Mouse (Mus musculus) cerebellum, postnatal 14 days (tissue): ENCODE results near the gene Treml2.
"Not testable (repeated sequence)": the region's sequence is repeated elsewhere in the genome, so short reads cannot be mapped to it uniquely, and the experiment has no call there.

Experiments used
- DNase-seq, 2 experiments: peaks; one replicate each; pipeline ENCODE4 v3.0.0; 2021; ENCODE audit warnings: mixed read lengths in 2 of 2

The Treml2 gene

GRCm38 (mm10) chr17:48293500-48294194, 5.7 kb upstream of the Treml2 start:
- no peak for DNase-seq

- no peak for DNase-seq
These were observed 458 bp downstream of the Treml2 start for GRCm38 (mm10) chr17:48299756-48300155.

GRCm38 (mm10) chr17:48300199-48300598, 901 bp downstream of the Treml2 start:
- DNase-seq: no peak

GRCm38 (mm10) chr17:48300861-48301260, 1.6 kb downstream of the Treml2 start:
- no peak for DNase-seq

GRCm38 (mm10) chr17:48301792-48302191, 2.5 kb downstream of the Treml2 start:
- DNase-seq: no peak

- no peak for DNase-seq
These were observed 12.8 kb downstream of the Treml2 start for GRCm38 (mm10) chr17:48312124-48312523.

- DNase-seq: not testable (repeated sequence)
These were observed 16.7 kb downstream of the Treml2 start, which contains the start of gene B430306N03Rik for GRCm38 (mm10) chr17:48315905-48316579. Gene B430306N03Rik, plus strand, starts transcription at chr17:48316141.

- DNase-seq: no peak
These were observed 19.4 kb downstream of the Treml2 start for GRCm38 (mm10) chr17:48318686-48319085.

GRCm38 (mm10) chr17:48321279-48321678, 22.0 kb downstream of the Treml2 start:
- no peak for DNase-seq

- DNase-seq: no peak
These were observed 23.9 kb downstream of the Treml2 start for GRCm38 (mm10) chr17:48323236-48323635.

- DNase-seq: no peak
These were observed 25.0 kb downstream of the Treml2 start for GRCm38 (mm10) chr17:48324258-48324657.

- DNase-seq: no peak
These were observed 25.8 kb downstream of the Treml2 start for GRCm38 (mm10) chr17:48325093-48325492.

GRCm38 (mm10) chr17:48325638-48326037, 26.3 kb downstream of the Treml2 start:
- no peak for DNase-seq

GRCm38 (mm10) chr17:48326656-48327055, 27.4 kb downstream of the Treml2 start:
- no peak for DNase-seq

GRCm38 (mm10) chr17:48332524-48332923, 33.2 kb downstream of the Treml2 start:
- DNase-seq: no peak

GRCm38 (mm10) chr17:48334186-48334585, 34.9 kb downstream of the Treml2 start:
- DNase-seq: no peak

GRCm38 (mm10) chr17:48336857-48337256, 37.6 kb downstream of the Treml2 start:
- DNase-seq: peak; percentile 87 to 93

GRCm38 (mm10) chr17:48340267-48340666, 41.0 kb downstream of the Treml2 start:
- no peak for DNase-seq

- no peak for DNase-seq
These were observed 42.6 kb downstream of the Treml2 start for GRCm38 (mm10) chr17:48341947-48342346.

- no peak for DNase-seq
These were observed 43.8 kb downstream of the Treml2 start for GRCm38 (mm10) chr17:48343065-48343464.

GRCm38 (mm10) chr17:48345824-48346223, 46.5 kb downstream of the Treml2 start:
- DNase-seq: no peak

- peak in 1 of 2 experiments; percentile 16 for DNase-seq
These were observed 46.9 kb downstream of the Treml2 start, which contains the start of gene Trem2 for GRCm38 (mm10) chr17:48346231-48346630. Gene Trem2, plus strand, starts transcription at chr17:48346401.

GRCm38 (mm10) chr17:48346834-48347233, 47.5 kb downstream of the Treml2 start:
- no peak for DNase-seq

GRCm38 (mm10) chr17:48347287-48347686, 48.0 kb downstream of the Treml2 start:
- no peak for DNase-seq
